Mouse (Mus musculus): ENCODE measurements around the gene Bola2.

DNA sequence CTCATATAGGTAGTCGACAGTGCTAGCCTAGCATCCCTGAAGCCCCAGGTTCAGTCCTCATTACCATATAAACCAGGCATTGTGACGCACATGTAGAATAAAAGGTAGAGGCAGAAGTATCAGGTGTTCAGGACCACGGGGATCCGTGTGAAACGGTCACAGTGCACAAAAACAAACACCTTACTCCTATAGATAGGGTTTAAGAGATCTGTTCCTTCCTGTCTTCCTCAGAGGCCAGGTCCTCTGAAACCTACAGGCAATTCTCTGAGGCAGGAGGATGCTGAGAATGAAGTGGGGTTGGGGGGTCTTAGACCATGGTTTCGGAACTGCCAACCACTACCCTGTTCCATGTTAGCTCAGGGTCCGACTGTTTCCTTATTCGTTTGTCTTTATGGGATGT, 2.6 kb downstream of the Bola2 start:
- no peak for TF ChIP-seq CTCF (IDR thresholded peaks at IDR 0.05; ENCODE audit: insufficient read depth, low read depth, low read length)
- no peak for TF ChIP-seq POLR2A (IDR thresholded peaks at IDR 0.05; ENCODE audit: insufficient read depth, low read depth, low read length)

All from olfactory bulb, adult 2 months (tissue).